Mouse (Mus musculus) liver, embryonic 15.5 days (tissue): Measurements from ENCODE around the gene Fam129c. TPM values are rescaled to one million over a fixed set of nuclear protein-coding genes. Genes with fewer than 3 reads are reported as not detected.

Experiments
- ATAC-seq: fragments of 200-750 bp; cut with Nextera tagmentation; 2 replicates; pipeline ENCODE4 v1.8.0; 2017; ENCODE audit warnings: moderate number of reproducible peaks, mild to moderate bottlenecking, moderate library complexity; ENCODE audit not compliant: insufficient read depth
- H3K27ac ChIP-seq: fragments of 300-500 bp; sonication (generic); replicated peaks from 2 replicates; pipeline ENCODE4 v1.5.1; 2015; ENCODE audit warnings: mild to moderate bottlenecking, inconsistent platforms
- H3K27me3 ChIP-seq: fragments of 300-500 bp; sonication (generic); 2 replicates; pipeline ENCODE4 v1.6.1; 2015; ENCODE audit warnings: mild to moderate bottlenecking, inconsistent platforms
- H3K36me3 ChIP-seq: fragments of 300-500 bp; sonication (generic); replicated peaks from 2 replicates; pipeline ENCODE4 v1.6.1; 2015; ENCODE audit warnings: moderate library complexity, mild to moderate bottlenecking, inconsistent platforms
- H3K4me1 ChIP-seq: fragments of 300-500 bp; sonication (generic); replicated peaks from 2 replicates; pipeline ENCODE4 v1.6.1; 2015; ENCODE audit warnings: inconsistent platforms
- H3K4me2 ChIP-seq: fragments of 300-500 bp; sonication (generic); 2 replicates; pipeline ENCODE4 v1.6.1; 2015; ENCODE audit warnings: moderate library complexity, mild to moderate bottlenecking, inconsistent platforms
- H3K4me3 ChIP-seq: fragments of 300-500 bp; sonication (generic); replicated peaks from 2 replicates; pipeline ENCODE4 v1.5.1; 2015; ENCODE audit warnings: mild to moderate bottlenecking, inconsistent platforms
- H3K9ac ChIP-seq: fragments of 300-500 bp; sonication (generic); 2 replicates; pipeline ENCODE4 v1.6.1; 2015; ENCODE audit warnings: moderate library complexity, mild to moderate bottlenecking, inconsistent platforms
- H3K9me3 ChIP-seq: fragments of 300-500 bp; sonication (generic); replicated peaks from 2 replicates; pipeline ENCODE4 v1.6.1; 2016; ENCODE audit warnings: inconsistent platforms
- WGBS: fragments of 180-500 bp; shearing (Covaris S2); methylation state at CpG from one replicate; pipeline ENCODE4 v1.1.7; 2015; ENCODE audit warnings: mixed read lengths; ENCODE audit not compliant: insufficient replicate concordance; 5-methylcytosine and 5-hydroxymethylcytosine counted together
- polyA plus RNA-seq: library from polyadenylated mRNA; unstranded; fragments of >200 nt; fragmentation: Nextera tagmentation; extraction: Ambion mirVana; gene quantifications from 2 replicates; pipeline ENCODE4 v1.2.1, GENCODE M21; 2015

Fam129c gene
- polyA plus RNA-seq, 1 experiment from 2014 or later, result 0.99 TPM

DNA sequence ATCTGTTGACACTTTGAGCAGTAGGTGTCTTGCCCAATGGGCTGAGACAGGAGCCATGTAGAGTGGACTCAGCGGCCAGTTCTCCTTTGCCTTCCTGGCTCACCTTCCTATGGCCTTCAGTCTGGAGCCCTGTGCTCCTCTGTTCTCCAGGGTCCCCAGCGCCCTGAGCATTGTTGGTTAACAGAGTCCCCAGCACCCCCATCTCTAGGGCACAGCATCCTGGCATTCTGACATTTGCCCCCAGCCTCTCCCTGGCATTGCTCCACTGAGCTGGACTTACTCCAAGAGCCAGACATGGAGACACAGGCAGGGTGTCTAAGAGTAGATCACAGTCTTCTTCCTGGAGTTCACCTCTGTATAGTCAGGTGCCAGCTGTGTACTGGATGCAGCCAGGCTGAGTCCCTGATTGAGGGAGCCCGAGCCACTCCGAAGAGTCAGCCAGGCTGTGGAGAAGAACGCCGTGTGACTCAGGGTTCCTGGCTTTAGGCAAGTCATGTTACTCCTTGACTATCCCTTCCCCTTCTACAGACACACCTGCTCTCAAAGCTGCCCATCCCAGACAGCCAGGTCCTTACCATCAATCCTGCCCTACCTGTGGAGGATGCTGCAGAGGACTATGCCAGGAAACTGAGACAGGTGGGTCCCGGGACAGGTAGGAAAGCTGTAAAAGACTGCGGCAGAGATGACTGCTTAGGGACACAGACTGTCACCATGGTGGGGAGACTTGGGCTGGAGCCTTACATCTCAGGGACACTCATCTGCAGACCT, 3.7 kb upstream of the Fam129c start:
- Histone ChIP-seq H3K4me1 (peaks cover 57% of the 10 kb centered on the region), H3K27ac (no peak overlapping the region; the same call in 1 of the 2 replicates), H3K27me3 (no peaks in the 10 kb centered on the region), H3K4me2 (peak overlapping the region; percentile 98), H3K9me3 (no peaks in the 10 kb centered on the region), H3K9ac (no peak overlapping the region), H3K4me3 (peak overlapping the region; percentile 67; the same call in 1 of the 2 replicates), H3K36me3 (no peaks in the 10 kb centered on the region; the same call in 1 of the 2 replicates)
- 81% methylated on average over 8 of the region's 8 CpGs for WGBS
- ATAC-seq, result no peak

DNA sequence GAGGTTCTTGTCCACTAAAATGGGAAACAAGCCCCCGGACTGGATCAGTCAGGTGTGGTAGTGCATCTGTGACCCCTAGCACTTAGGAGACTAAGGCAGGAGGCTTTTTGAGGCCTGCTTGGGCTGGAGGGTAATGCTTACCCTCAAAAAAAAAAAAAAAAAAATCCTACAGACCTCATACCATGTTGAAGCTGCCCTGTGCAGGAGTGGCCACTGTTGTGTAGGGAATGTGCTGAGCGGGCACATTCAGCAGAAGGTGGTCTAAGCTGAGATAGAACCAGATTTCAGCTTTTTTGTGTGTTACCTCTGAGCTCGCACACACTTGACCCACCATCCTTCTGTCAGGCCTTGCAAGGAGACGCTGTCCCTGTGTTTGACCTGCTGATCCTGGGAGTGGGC, 3.1 kb upstream of the Fam129c start:
- H3K4me1 ChIP-seq, result peaks cover 57% of the 10 kb centered on the region

DNA sequence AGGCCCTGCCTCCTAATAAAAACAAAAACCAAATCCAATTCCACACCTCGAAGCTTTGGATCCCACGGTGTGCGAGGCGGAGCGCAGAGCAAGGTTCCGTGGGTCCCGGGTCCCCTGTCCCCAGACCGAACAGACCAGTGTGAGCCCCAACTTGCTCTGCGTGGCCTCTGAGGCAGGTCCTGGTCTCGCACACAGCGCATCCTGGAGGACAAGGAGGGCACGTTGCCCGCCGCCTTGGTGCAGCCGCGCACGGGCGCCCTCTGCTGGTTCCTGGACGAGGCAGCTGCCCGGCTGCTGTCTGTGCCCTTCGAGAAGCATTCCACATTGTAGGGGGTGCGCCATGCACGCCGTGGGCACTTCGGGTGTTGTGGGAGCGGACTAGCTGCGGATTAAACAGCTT, 1.6 kb upstream of the Fam129c start:
- no peak overlapping the region for H3K9ac ChIP-seq
- no peak for ATAC-seq
- peak overlapping the region; percentile 2; the same call in 1 of the 2 replicates for H3K4me2 ChIP-seq
- H3K27me3 ChIP-seq, result peaks cover 10% of the 10 kb centered on the region
- no peak overlapping the region for H3K4me3 ChIP-seq
- 14% methylated on average over 27 of the region's 27 CpGs for WGBS
- H3K27ac ChIP-seq, result no peak overlapping the region
- no peaks in the 10 kb centered on the region; the same call in 1 of the 2 replicates for H3K36me3 ChIP-seq
- no peaks in the 10 kb centered on the region for H3K9me3 ChIP-seq
- H3K4me1 ChIP-seq, result peaks cover 50% of the 10 kb centered on the region

More for the DNA sequence above, 3.1 kb upstream of the Fam129c start:
- Histone ChIP-seq H3K27me3 (no peaks in the 10 kb centered on the region), H3K36me3 (no peaks in the 10 kb centered on the region; the same call in 1 of the 2 replicates), H3K4me2 (no peak overlapping the region), H3K9me3 (no peaks in the 10 kb centered on the region), H3K9ac (no peak overlapping the region), H3K27ac (no peak overlapping the region), H3K4me3 (no peak overlapping the region)
- no peak for ATAC-seq
- 73% methylated on average over 4 of the region's 4 CpGs for WGBS

- 48% methylated on average over 6 of the region's 6 CpGs for WGBS
Measured at GRCm38 (mm10) chr8:71596384-71596783, 1.1 kb upstream of the Fam129c start.

DNA sequence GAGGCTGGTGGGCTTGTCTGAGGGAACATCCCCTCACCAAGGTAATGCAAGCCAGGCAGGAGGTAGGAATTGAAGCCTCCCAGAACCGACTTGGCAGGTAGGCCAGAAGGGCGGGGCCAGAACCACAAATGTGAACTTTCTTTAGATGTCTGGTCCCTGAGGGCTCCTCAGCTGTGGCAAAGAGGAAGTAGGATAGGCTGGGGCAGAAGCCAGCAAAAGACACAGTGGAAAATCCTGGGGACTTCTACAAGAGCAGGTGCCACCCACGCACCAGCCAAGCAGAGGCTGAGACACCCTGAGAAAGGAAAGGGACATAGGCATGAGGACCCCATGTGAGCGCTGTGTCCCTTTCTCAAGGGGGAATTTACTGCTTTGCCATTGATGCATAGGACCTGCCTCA, 650 bp upstream of the Fam129c start:
- Histone ChIP-seq H3K27ac (no peak overlapping the region), H3K27me3 (peaks cover 19% of the 10 kb centered on the region), H3K9me3 (no peaks in the 10 kb centered on the region), H3K36me3 (no peaks in the 10 kb centered on the region; the same call in 1 of the 2 replicates), H3K9ac (no peak overlapping the region), H3K4me1 (peaks cover 41% of the 10 kb centered on the region), H3K4me3 (no peak overlapping the region), H3K4me2 (no peak overlapping the region)
- 60% methylated on average over 4 of the region's 4 CpGs for WGBS
- no peak for ATAC-seq

More at GRCm38 (mm10) chr8:71596384-71596783, 1.1 kb upstream of the Fam129c start:
- peaks cover 15% of the 10 kb centered on the region for H3K27me3 ChIP-seq
- H3K36me3 ChIP-seq, result no peaks in the 10 kb centered on the region; the same call in 1 of the 2 replicates
- H3K4me1 ChIP-seq, result peaks cover 44% of the 10 kb centered on the region
- H3K9ac ChIP-seq, result no peak overlapping the region
- no peaks in the 10 kb centered on the region for H3K9me3 ChIP-seq
- H3K4me2 ChIP-seq, result no peak overlapping the region
- no peak overlapping the region for H3K4me3 ChIP-seq
- H3K27ac ChIP-seq, result no peak overlapping the region
- ATAC-seq, result no peak

DNA sequence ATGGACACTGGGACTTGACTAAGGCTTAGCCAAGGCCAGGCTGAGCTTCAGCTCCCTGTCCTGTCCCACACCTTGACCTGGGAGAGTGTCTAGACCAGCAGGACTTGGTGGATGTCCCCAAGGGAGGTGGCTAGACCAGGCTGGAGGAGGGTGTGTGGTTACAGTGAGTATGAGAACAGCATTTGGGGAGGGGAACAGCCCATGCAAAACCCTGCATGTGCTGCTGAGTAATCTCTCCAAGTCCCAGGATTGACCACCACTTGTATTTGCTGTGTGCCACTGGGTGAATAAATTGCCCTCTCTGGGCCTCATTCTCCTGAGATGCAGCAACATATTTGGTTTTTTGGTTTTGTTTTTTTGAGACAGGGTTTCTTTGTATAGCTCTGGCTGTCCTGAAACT, 927 bp downstream of the Fam129c start:
- Histone ChIP-seq H3K4me2 (no peak overlapping the region), H3K4me1 (peaks cover 41% of the 10 kb centered on the region), H3K9ac (no peak overlapping the region), H3K4me3 (no peak overlapping the region), H3K27ac (no peak overlapping the region), H3K36me3 (no peaks in the 10 kb centered on the region; the same call in 1 of the 2 replicates), H3K9me3 (no peaks in the 10 kb centered on the region), H3K27me3 (peaks cover 35% of the 10 kb centered on the region)
- ATAC-seq, result no peak

DNA sequence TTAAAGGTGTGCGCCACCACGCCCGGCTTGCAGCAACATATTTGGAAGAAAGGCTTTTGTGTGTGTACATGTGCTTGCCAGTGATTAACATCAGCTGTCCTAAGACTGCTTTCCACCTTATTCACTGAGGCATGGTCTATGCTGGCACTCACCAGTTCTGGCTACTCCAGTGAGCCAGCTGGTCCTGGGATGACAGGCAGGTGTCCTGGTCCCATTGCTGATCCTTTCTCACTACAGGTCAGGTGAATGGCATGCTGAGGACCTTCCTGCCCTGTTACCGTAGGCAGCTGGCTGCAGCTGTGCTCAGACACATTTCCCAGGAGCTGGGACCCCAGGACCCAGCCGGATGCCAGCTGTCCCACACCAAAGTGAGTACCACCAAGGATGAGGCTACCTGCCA, 1.4 kb downstream of the Fam129c start:
- H3K36me3 ChIP-seq, result no peaks in the 10 kb centered on the region; the same call in 1 of the 2 replicates
- no peak overlapping the region for H3K4me2 ChIP-seq
- ATAC-seq, result no peak
- 74% methylated on average over 5 of the region's 5 CpGs for WGBS
- no peak overlapping the region for H3K4me3 ChIP-seq
- peaks cover 39% of the 10 kb centered on the region for H3K4me1 ChIP-seq
- no peak overlapping the region for H3K9ac ChIP-seq
- peaks cover 39% of the 10 kb centered on the region for H3K27me3 ChIP-seq
- H3K27ac ChIP-seq, result no peak overlapping the region
- H3K9me3 ChIP-seq, result no peaks in the 10 kb centered on the region

DNA sequence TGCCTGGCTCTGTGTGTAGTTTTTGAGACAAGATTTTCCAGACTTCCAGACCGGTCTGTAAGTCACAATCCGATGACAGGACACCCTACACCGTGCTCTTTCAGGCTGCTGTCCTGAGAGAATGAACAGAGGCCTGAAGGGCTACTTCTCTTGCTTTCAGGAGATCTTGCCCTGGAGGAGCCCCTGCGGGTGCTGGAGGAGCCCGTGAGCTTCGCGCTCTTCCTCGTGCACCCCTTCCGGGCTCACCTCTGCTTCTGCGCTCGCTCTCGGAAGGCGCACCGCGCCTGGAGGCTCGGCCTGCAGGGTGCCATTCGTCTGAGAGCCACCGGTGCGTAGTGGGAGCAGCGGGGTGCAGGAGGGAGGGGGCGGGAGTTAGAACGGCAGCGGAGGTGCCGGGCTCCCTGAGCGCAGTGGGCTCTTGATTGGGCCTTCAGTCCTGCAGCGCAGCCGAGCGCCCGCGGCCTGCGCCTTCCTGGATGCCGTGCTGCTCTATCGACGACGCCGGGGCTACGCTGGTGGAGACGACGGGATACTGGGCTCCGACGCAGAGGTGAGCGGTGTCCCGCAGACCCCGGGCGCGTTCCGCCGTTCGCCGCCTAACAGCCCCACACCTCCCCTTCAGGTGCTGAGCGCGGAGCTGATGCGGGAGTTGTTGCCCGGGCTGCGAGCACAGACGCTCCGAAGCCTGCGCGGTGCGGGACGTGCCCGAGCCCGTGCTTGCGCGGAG, 4.7 kb downstream of the Fam129c start:
- ATAC-seq, result 0 out of 2 replicates have a peak, but pooled peaks have one; percentile 2
- Histone ChIP-seq H3K9ac (no peak overlapping the region), H3K27me3 (peaks cover 49% of the 10 kb centered on the region), H3K27ac (no peak overlapping the region), H3K4me1 (peaks cover 19% of the 10 kb centered on the region), H3K4me3 (peak overlapping the region; percentile 28; the same call in 1 of the 2 replicates), H3K4me2 (peak overlapping the region; percentile 51), H3K36me3 (no peaks in the 10 kb centered on the region), H3K9me3 (no peaks in the 10 kb centered on the region)
- WGBS, result 3% methylated on average over 65 of the region's 65 CpGs

DNA sequence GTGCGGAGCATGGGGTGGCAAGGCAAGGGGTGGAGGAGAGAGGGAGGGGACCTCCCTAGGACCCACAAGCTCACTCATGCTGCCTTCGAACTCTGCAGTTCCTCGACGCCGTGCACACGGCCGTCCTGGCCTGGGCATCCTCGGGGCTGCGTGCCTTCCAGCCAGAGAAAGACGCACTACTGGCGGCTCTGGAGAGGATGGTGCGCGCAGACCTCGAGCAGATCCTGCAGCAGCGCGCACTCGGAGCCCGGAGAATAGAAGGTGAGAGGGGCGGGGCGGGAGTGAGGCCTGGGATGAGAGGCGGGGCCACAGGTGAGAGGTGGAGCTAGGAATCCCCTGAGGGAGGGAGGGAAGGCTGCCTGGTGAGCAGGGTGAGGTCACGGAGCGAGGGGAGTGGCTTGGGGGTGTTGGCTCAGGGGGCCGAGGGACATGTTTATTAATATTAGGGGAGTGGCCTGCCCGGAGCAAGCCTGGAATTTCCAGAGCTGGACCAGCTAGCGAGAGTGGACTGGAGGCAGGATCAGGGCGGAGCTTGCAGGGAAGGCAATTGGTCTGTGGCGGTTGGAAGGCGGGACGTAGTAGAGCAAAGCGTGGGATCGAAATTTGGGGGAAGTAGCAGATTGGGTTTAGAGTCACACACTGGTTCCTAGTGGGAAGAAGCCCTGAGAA, 5.4 kb downstream of the Fam129c start:
- peaks cover 19% of the 10 kb centered on the region for H3K4me1 ChIP-seq
- no peak overlapping the region for H3K9ac ChIP-seq
- no peaks in the 10 kb centered on the region for H3K36me3 ChIP-seq
- H3K27ac ChIP-seq, result no peak overlapping the region
- WGBS, result 9% methylated on average over 32 of the region's 32 CpGs
- peak; percentile 59 for ATAC-seq
- no peaks in the 10 kb centered on the region for H3K9me3 ChIP-seq
- peak overlapping the region; percentile 51 for H3K4me2 ChIP-seq
- peaks cover 49% of the 10 kb centered on the region for H3K27me3 ChIP-seq
- peak overlapping the region; percentile 28 for H3K4me3 ChIP-seq

DNA sequence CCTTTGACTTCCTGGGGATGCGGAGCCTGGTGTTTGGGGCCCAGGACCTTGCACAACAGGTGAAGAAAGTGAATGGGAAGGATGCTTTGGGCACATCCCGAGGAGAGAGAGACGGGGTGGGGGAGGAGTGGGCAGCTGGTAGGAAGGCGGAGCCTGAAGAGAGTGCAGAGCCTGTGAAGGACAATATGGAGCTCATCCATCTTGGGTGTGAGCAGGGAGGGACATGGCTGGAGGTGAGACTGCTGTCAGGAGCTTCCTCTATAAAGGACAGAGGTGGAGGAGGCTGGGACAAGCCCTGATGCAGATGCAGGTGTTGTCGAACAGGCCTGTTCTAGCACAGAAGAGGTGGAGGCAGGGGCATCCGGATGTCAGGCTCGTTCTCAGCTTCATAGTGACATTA, 6.6 kb downstream of the Fam129c start:
- Histone ChIP-seq H3K9me3 (no peaks in the 10 kb centered on the region), H3K36me3 (no peaks in the 10 kb centered on the region), H3K27me3 (peaks cover 49% of the 10 kb centered on the region), H3K4me1 (peaks cover 19% of the 10 kb centered on the region), H3K4me3 (no peak overlapping the region), H3K27ac (no peak overlapping the region), H3K9ac (no peak overlapping the region), H3K4me2 (no peak overlapping the region)
- ATAC-seq, result no peak
- 54% methylated on average over 7 of the region's 7 CpGs for WGBS
